Mouse (Mus musculus) liver, postnatal 0 days (tissue): ENCODE measurements around the gene Mob3c.

Source experiments
- CTCF ChIP-seq: sonication (generic); IDR thresholded peaks from 2 replicates; pipeline ENCODE4 v1.5.1; 2016; ENCODE audit warnings: antibody characterized with exemption, low read depth
- EP300 ChIP-seq: IDR thresholded peaks from 2 replicates; pipeline ENCODE4 v1.6.1; 2016; ENCODE audit warnings: antibody characterized with exemption, low read depth, mild to moderate bottlenecking

DNA sequence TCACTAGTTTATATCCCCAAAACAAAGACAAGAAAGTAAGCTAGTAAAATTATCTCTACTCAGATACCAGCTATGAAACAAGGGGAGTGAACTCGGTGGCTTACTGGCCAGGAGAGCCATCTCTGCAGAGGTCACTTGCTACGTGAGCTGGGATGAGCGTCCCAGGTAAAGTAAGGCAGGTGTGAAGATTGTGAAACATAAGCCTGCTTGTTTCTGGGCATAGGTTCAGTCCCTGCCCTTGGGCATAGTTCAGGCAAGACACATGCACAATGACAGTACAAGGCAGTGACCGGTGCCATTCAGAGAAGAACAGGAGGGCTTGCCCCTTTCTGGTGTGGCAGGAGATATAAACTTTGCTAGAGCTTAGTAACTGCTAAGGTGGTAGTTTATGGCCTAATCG lies 12.3 kb upstream of the Mob3c start:
- TF ChIP-seq CTCF (no peak), EP300 (no peak)
